Comparison of ENCODE assay signal across 31 mouse cellular contexts in the genomic region with DNA sequence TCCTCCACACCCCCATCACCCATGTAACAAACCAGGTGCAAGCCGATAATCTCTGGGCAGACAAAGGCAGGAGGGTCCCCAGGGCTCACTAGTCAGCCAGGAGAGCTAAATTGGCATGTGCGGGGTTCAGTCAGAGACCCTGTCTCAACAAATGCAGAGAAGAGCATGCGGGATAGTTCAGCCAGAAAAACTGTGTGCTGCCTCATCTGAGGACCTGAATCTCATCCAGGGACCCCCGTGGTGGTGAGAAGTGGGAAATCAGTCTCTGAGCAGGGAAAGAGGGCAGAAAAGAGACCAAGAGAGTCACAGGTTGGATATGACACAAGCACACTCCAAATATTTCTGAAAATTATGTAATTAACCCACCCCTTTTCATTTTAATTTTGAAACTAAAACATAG. TPM values are rescaled to one million over a fixed set of nuclear protein-coding genes. Genes with fewer than 3 reads are reported as not detected.
A peak's percentile ranks its signal among the peaks of the same experiment; 100 is the strongest.
DNase-seq lines count a peak whose midpoint lies in the region; ATAC-seq and TF ChIP-seq lines count a peak whose summit lies in the region.
"Had no signal": no experiment of that assay in that cellular context is flagged by ENCODE, and none has a peak within 500 bp of the region (broad histone marks: within the 10 kb centered on the region; RNA-seq: fewer than 3 reads in every experiment).

No protein-coding gene starts in this region.

- WGBS in forebrain, postnatal 0 days, result 37% methylated on average over 4 of the region's 4 CpGs
- 43% methylated on average over 4 of the region's 4 CpGs for WGBS in forebrain, embryonic 16.5 days

- no peak overlapping the region for H3K27ac ChIP-seq in forebrain, postnatal 0 days (ENCODE audit: low read depth, low read length)
- no peak overlapping the region for H3K27ac ChIP-seq in forebrain, embryonic 16.5 days (ENCODE audit: low read length)
- peak overlapping the region; percentile 55; the same call in 1 of the 2 replicates for H3K27ac ChIP-seq in left cerebral cortex, adult 2 months
- peak overlapping the region; percentile 28; the same call in 1 of the 2 replicates for H3K27ac ChIP-seq in cortical plate, adult 2 months (ENCODE audit: insufficient read depth, low read length)
- H3K27ac ChIP-seq: heart, embryonic 10.5 days; hindbrain, embryonic 10.5 days; midbrain, embryonic 12.5 days; neural tube, embryonic 15.5 days had no signal

- H3K9ac ChIP-seq in forebrain, postnatal 0 days, result no peak overlapping the region
- H3K9ac ChIP-seq in forebrain, embryonic 16.5 days (replicated peaks; ENCODE audit: low read depth, low read length), result no peak overlapping the region
- H3K9ac ChIP-seq: liver, postnatal 0 days; midbrain, embryonic 12.5 days; neural tube, embryonic 15.5 days had no signal

- no peak overlapping the region for H3K4me2 ChIP-seq in forebrain, postnatal 0 days (ENCODE audit: low read depth)
- H3K4me2 ChIP-seq in forebrain, embryonic 16.5 days (ENCODE audit: low read length), result no peak overlapping the region
- H3K4me2 ChIP-seq: liver, embryonic 11.5 days; midbrain, embryonic 12.5 days; neural tube, embryonic 15.5 days had no signal

- intact Hi-C loops in left cerebral cortex, adult 2 months (cut with DNase I), result no loop called here
- intact Hi-C loops in left cerebral cortex, postnatal 10 days (cut with DNase I), result no loop called here

- peak; percentile 29; the same call in 1 of the 2 replicates for ATAC-seq in forebrain, postnatal 0 days
- ATAC-seq in forebrain, embryonic 16.5 days, result no peak
- no peak for ATAC-seq in erythroid progenitor cell, adult 5-6 weeks (replicated peaks; ENCODE audit: low FRiP score, poor library complexity, severe bottlenecking)
- ATAC-seq: forebrain, embryonic 14.5 days; intestine, postnatal 0 days; liver, postnatal 0 days had no signal

- no peaks in the 10 kb centered on the region for H3K9me3 ChIP-seq in forebrain, postnatal 0 days (ENCODE audit: low read length)
- no peaks in the 10 kb centered on the region for H3K9me3 ChIP-seq in forebrain, embryonic 16.5 days (ENCODE audit: control insufficient read depth, low read length)
- H3K9me3 ChIP-seq: heart, embryonic 10.5 days; midbrain, embryonic 12.5 days; neural tube, embryonic 15.5 days had no signal

- TF ChIP-seq CTCF in forebrain, postnatal 0 days (IDR thresholded peaks at IDR 0.05; ENCODE audit: low read depth), result no peak
- no peak for TF ChIP-seq CTCF in left cerebral cortex, adult 2 months (IDR thresholded peaks at IDR 0.05)
- TF ChIP-seq CTCF in cortical plate, adult 2 months (IDR thresholded peaks at IDR 0.05; ENCODE audit: extremely low read depth, insufficient read depth, low read length), result no peak

- H3K4me3 ChIP-seq in forebrain, postnatal 0 days (ENCODE audit: low read depth, low read length), result no peak overlapping the region
- no peak overlapping the region for H3K4me3 ChIP-seq in forebrain, embryonic 16.5 days (replicated peaks; ENCODE audit: low read length)
- H3K4me3 ChIP-seq in left cerebral cortex, adult 2 months, result no peak overlapping the region
- no peak overlapping the region for H3K4me3 ChIP-seq in cortical plate, adult 2 months (ENCODE audit: insufficient read depth, low read length)
- H3K4me3 ChIP-seq: heart, embryonic 10.5 days; hindbrain, embryonic 10.5 days; midbrain, embryonic 12.5 days; neural tube, embryonic 15.5 days had no signal

- no peak for TF ChIP-seq POLR2A in cortical plate, adult 2 months (IDR thresholded peaks at IDR 0.05; ENCODE audit: extremely low read depth, insufficient read depth, low read length)

- no peaks in the 10 kb centered on the region for H3K27me3 ChIP-seq in forebrain, postnatal 0 days (ENCODE audit: insufficient read depth, low read length)
- no peaks in the 10 kb centered on the region for H3K27me3 ChIP-seq in forebrain, embryonic 16.5 days (replicated peaks; ENCODE audit: control insufficient read depth, insufficient read depth, low read length)
- H3K27me3 ChIP-seq: neural tube, embryonic 15.5 days had no signal

- DNase-seq in forebrain, postnatal 0 days, result no peak
- no peak for DNase-seq in left cerebral cortex, adult 2 months (ENCODE audit: extremely low spot score in 1 of 2, low spot score in 2 of 2)
- DNase-seq in left cerebral cortex, postnatal 10 days (ENCODE audit: extremely low spot score in 1 of 2, low spot score in 2 of 2), result no peak
- DNase-seq in cerebellum, adult 9-10 months, result peak; percentile 64
- no peak for DNase-seq in adrenal gland, postnatal 4 days (ENCODE audit: low spot score in 2 of 2)
- DNase-seq: adrenal gland, postnatal 10 days; B cell, adult 2 months; gastrocnemius, postnatal 36 days; liver, postnatal 0 days; lung, postnatal 10 days; thymus, adult 18-20 months; thymus, postnatal 36 days had no signal

- no peaks in the 10 kb centered on the region for H3K36me3 ChIP-seq in forebrain, postnatal 0 days (ENCODE audit: insufficient read depth)
- no peaks in the 10 kb centered on the region for H3K36me3 ChIP-seq in forebrain, embryonic 16.5 days (ENCODE audit: control insufficient read depth, insufficient read depth)
- H3K36me3 ChIP-seq: G1E; heart, embryonic 10.5 days; hindbrain, embryonic 10.5 days; midbrain, embryonic 12.5 days; neural tube, embryonic 15.5 days had no signal

- 0 out of 2 replicates have a peak, but pooled peaks cover 5% of the 10 kb centered on the region for H3K4me1 ChIP-seq in forebrain, postnatal 0 days (ENCODE audit: insufficient read depth)
- peaks cover 4% of the 10 kb centered on the region for H3K4me1 ChIP-seq in forebrain, embryonic 16.5 days (replicated peaks; ENCODE audit: control insufficient read depth, insufficient read depth, low read length)
- peaks cover 2% of the 10 kb centered on the region for H3K4me1 ChIP-seq in cortical plate, adult 2 months (ENCODE audit: control insufficient read depth, insufficient read depth, low read length)

RNA-seq across cellular contexts. Expression of gene Myh14, which starts 5.5 kb away (rescaled TPM):
- 4.5 and 11.9 TPM in 2 replicates for total RNA-seq in forebrain, postnatal 0 days (2014; rRNA removed)
- polyA plus RNA-seq in forebrain, postnatal 0 days (2015; fragmentation: Nextera tagmentation; extraction: Ambion mirVana), result 2.9 and 4.2 TPM in 2 replicates
- polyA plus RNA-seq in forebrain, embryonic 16.5 days (2015; fragmentation: Nextera tagmentation; extraction: Ambion mirVana), result 1.6 and 1.7 TPM in 2 replicates
- 10 to 100 TPM; 21.1 to 21.4 TPM for total RNA-seq in left cerebral cortex, adult 2 months (2021)
- total RNA-seq in left cerebral cortex, postnatal 10 days (2021), result 1 to 10 TPM; 9.1 to 9.7 TPM
- 15.9 and 17.4 TPM in 2 replicates for polyA plus RNA-seq in cortical plate, adult 2 months (2012; rRNA removed)
- total RNA-seq in adrenal gland, postnatal 4 days (2021), result 1 to 10 TPM; 7.0 to 8.2 TPM
- not detected in 2 replicates for total RNA-seq in erythroid progenitor cell, adult 5-6 weeks (2015; ENCODE audit: low replicate concordance)
- total RNA-seq in erythroid progenitor cell, adult 5-6 weeks (2017; ENCODE audit: low replicate concordance), result 0.08 TPM in 1 of 2 replicates, not detected in the other
- total RNA-seq: G1E; megakaryocyte progenitor cell, adult 5-6 weeks had no signal
- polyA plus RNA-seq: G1E had no signal

RNA-seq across cellular contexts. Expression of gene Izumo2, which starts 32.4 kb away (rescaled TPM):
- total RNA-seq in forebrain, postnatal 0 days (2014; rRNA removed), result not detected in 2 replicates
- polyA plus RNA-seq in forebrain, postnatal 0 days (2015; fragmentation: Nextera tagmentation; extraction: Ambion mirVana), result not detected in 2 replicates
- polyA plus RNA-seq in forebrain, embryonic 16.5 days (2015; fragmentation: Nextera tagmentation; extraction: Ambion mirVana), result not detected in 2 replicates
- not detected for total RNA-seq in left cerebral cortex, adult 2 months (2021)
- not detected for total RNA-seq in left cerebral cortex, postnatal 10 days (2021)
- polyA plus RNA-seq in cortical plate, adult 2 months (2012; rRNA removed), result not detected in 2 replicates
- not detected for total RNA-seq in adrenal gland, postnatal 4 days (2021)
- total RNA-seq in erythroid progenitor cell, adult 5-6 weeks (2015; ENCODE audit: low replicate concordance), result not detected in 2 replicates
- not detected in 2 replicates for total RNA-seq in erythroid progenitor cell, adult 5-6 weeks (2017; ENCODE audit: low replicate concordance)
- total RNA-seq: adrenal gland, postnatal 10 days; CH12.LX; G1E; gastrocnemius, postnatal 36 days; layer of hippocampus, adult 8-10 months; megakaryocyte progenitor cell, adult 5-6 weeks had no signal
- polyA plus RNA-seq: embryonic facial prominence, embryonic 14.5 days; forebrain, embryonic 14.5 days; G1E; heart, embryonic 10.5 days; heart, embryonic 16.5 days; hindbrain, embryonic 10.5 days; intestine, postnatal 0 days; kidney, embryonic 14.5 days; limb, embryonic 11.5 days; liver, embryonic 11.5 days; liver, postnatal 0 days; midbrain, embryonic 12.5 days; neural tube, embryonic 15.5 days; stomach, embryonic 16.5 days had no signal

Comparison
In these comparisons a context has a peak if more than half of its experiments do, and no peak if none do; other contexts are left out.
1. H3K27ac ChIP-seq: peak in left cerebral cortex, adult 2 months (single experiment) and cortical plate, adult 2 months (single experiment); none in forebrain, postnatal 0 days (single experiment) and forebrain, embryonic 16.5 days (single experiment).